Mouse (Mus musculus) bone marrow, adult 2 months (tissue): ENCODE data around the gene Fmo9.

ENCODE experiments used
- CTCF ChIP-seq: fragments of 200-500 bp; IDR thresholded peaks from 2 replicates; pipeline ENCODE4 v1.5.1; 2011; ENCODE audit warnings: low read length, control low read depth; ENCODE audit not compliant: control insufficient read depth, insufficient read depth
- POLR2A ChIP-seq: fragments of 200-500 bp; IDR thresholded peaks from 2 replicates; pipeline ENCODE4 v1.6.1; 2011; ENCODE audit warnings: low read depth, mild to moderate bottlenecking, control low read depth, low read length, borderline replicate concordance; ENCODE audit not compliant: control insufficient read depth

- TF ChIP-seq CTCF (no peak), POLR2A (no peak)
Observed at GRCm38 (mm10) chr1:166647593-166647992, 34.1 kb downstream of the Fmo9 start, which contains the start of gene Gm4847.
